Mouse (Mus musculus): Measurements from ENCODE around the gene Plagl1. TPM values are rescaled to one million over a fixed set of nuclear protein-coding genes. Genes with fewer than 3 reads are reported as not detected.

The Plagl1 gene
- total and polyA plus RNA-seq, 3 experiments, result 0.11 to 0.55 TPM; not detected in 1

DNA sequence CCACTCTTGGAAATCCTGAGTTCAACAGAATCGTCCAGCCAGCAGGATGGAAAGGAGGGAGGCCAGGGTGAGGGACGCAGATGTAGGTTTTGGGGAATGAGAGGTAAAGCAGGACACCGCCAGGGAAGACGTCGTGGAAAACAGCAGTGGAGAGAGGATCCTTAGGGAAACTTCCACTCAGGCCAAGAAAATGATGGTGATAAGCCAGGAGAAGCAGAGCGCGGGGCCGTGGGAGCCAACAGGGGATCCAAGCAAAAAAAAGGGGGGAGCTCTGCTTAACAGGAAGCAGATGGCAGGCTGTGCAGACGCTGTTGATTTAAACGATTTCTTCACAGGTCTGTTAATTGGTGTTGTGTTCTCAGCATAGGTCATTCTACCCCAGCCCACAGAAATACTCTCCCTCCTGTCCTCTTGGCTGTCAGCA is 112.5 kb downstream of the Plagl1 start:
- H3K9me3 ChIP-seq (replicated peaks), result no peaks in the 10 kb centered on the region
- peaks cover 5% of the 10 kb centered on the region; the same call in 1 of the 2 replicates for H3K4me1 ChIP-seq (ENCODE audit: insufficient read depth, low read depth, low read length)
- no peak overlapping the region for H3K4me3 ChIP-seq (ENCODE audit: low read depth, low read length)
- TF ChIP-seq POLR2AphosphoS5 (IDR thresholded peaks at IDR 0.05; ENCODE audit: insufficient replicate concordance, low read depth, low read length), result no peak
- no peak for TF ChIP-seq TAL1 (conservative IDR thresholded peaks at IDR 0.05; ENCODE audit: low read depth, low read length)
- no peak for ATAC-seq (ENCODE audit: extremely low read depth, insufficient number of reproducible peaks, low FRiP score, poor library complexity, severe bottlenecking)
- no peak for DNase-seq (ENCODE audit: low spot score)
- H3K27me3 ChIP-seq (ENCODE audit: insufficient read depth, low read length), result peaks cover 19% of the 10 kb centered on the region; the same call in 1 of the 2 replicates
- H3K36me3 ChIP-seq (replicated peaks), result peaks cover 27% of the 10 kb centered on the region

DNA sequence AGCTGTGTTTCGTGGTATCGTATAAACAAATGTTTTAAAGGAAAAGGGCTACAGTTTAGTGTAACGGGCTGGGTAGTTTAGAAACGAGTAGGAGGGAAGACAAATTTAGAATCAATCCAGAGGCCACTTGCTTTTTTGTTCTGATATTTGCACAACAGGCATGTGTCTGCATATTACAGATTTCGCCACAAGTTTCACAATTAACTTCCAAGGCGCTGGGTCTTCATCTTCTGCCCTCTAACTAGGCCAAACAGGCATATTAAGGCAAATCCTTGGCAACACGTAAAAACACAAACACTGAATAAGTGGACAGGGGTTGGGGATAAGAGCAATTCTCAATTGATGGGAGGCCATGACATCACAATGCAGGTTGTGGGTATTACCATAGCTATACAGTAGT is 115.6 kb downstream of the Plagl1 start:
- Histone ChIP-seq H3K9me3 (replicated peaks) (no peaks in the 10 kb centered on the region), H3K36me3 (replicated peaks) (peaks cover 57% of the 10 kb centered on the region), H3K4me3 (ENCODE audit: low read depth, low read length) (no peak overlapping the region), H3K4me1 (ENCODE audit: insufficient read depth, low read depth, low read length) (peaks cover 5% of the 10 kb centered on the region; the same call in 1 of the 2 replicates), H3K27me3 (ENCODE audit: insufficient read depth, low read length) (peaks cover 2% of the 10 kb centered on the region; the same call in 1 of the 2 replicates)
- TF ChIP-seq GATA2 (IDR thresholded peaks at IDR 0.05; ENCODE audit: borderline replicate concordance, low read depth, low read length) (no peak), GATA1 (IDR thresholded peaks at IDR 0.05; ENCODE audit: borderline replicate concordance, low read length) (no peak), TAL1 (conservative IDR thresholded peaks at IDR 0.05; ENCODE audit: low read depth, low read length) (no peak), POLR2AphosphoS5 (IDR thresholded peaks at IDR 0.05; ENCODE audit: insufficient replicate concordance, low read depth, low read length) (no peak), CTCF (IDR thresholded peaks at IDR 0.05; ENCODE audit: low read depth, low read length) (no peak)
- no peak for DNase-seq (ENCODE audit: low spot score)
- no peak for ATAC-seq (ENCODE audit: extremely low read depth, insufficient number of reproducible peaks, low FRiP score, poor library complexity, severe bottlenecking)

DNA sequence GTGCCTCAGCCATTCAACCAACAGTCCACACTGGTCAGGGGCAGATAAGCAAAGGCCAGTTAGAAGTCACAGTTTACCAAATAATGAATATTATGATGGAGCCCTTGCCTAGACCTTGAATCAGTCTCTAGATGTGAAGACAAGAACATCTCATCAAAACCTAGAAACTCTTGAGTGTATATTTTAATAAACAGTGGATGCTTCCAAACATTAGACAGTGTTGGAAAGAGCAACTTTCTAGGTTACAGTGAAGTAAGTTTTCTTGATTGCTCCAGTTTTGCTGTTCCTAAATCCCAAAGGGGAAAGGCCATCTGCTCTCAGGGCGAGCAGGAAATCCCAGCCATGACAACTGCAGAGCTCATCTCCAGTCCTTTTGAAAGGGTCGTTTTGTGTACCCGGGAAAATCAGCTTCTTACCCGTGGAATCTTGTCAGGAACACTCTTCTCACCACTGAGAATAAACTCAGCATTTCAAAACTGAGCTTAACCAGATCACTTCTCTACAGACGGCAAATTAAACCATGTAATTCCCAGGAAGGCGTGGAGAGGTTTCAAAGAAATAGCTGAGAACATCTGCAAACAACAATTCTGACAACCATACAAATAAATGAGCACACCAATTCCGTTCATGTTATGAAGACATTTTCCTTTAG is 117.8 kb downstream of the Plagl1 start, which contains the start of gene Zc2hc1b:
TSS of gene Zc2hc1b (minus strand) at position 51 of the 652 bp plus-strand sequence.
- no peaks in the 10 kb centered on the region for H3K27me3 ChIP-seq (ENCODE audit: insufficient read depth, low read length)
- no peaks in the 10 kb centered on the region; the same call in 1 of the 2 replicates for H3K4me1 ChIP-seq (ENCODE audit: insufficient read depth, low read depth, low read length)
- H3K4me3 ChIP-seq (ENCODE audit: low read depth, low read length), result no peak within 1 kb of the TSS
- DNase-seq (ENCODE audit: low spot score), result no peak
- no peaks in the 10 kb centered on the region for H3K9me3 ChIP-seq (replicated peaks)
- H3K36me3 ChIP-seq (replicated peaks), result peaks cover 79% of the 10 kb centered on the region
- ATAC-seq (ENCODE audit: extremely low read depth, insufficient number of reproducible peaks, low FRiP score, poor library complexity, severe bottlenecking), result no peak
- no peak for TF ChIP-seq POLR2AphosphoS5 (IDR thresholded peaks at IDR 0.05; ENCODE audit: insufficient replicate concordance, low read depth, low read length)

DNA sequence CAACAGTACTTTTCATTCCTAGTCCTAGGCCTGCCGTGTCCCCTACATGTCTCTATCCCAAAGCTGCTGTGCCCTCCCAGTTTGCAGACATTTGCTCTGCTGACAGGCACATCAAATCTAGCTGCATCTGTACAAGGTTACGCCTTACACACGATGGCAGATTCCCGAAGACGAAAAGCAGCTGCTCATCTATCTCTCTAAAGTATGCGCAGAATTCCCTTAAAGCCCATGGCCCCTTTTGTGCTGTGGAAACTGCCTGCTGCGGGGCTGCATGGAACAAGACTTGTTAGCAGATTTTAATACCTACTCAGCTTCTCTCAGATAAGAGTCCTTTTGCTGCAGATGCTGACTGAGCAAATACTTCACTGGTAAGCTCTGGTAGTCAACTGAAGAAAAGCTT is 119.9 kb downstream of the Plagl1 start:
- Histone ChIP-seq H3K36me3 (replicated peaks) (peaks cover 95% of the 10 kb centered on the region), H3K9me3 (replicated peaks) (no peaks in the 10 kb centered on the region)

More for the DNA sequence above, 119.9 kb downstream of the Plagl1 start:
- no peak for DNase-seq (ENCODE audit: low spot score)
- Histone ChIP-seq H3K4me1 (ENCODE audit: insufficient read depth, low read depth, low read length) (peaks cover 8% of the 10 kb centered on the region; the same call in 1 of the 2 replicates), H3K27me3 (ENCODE audit: insufficient read depth, low read length) (no peaks in the 10 kb centered on the region), H3K4me3 (ENCODE audit: low read depth, low read length) (no peak overlapping the region)
- no peak for ATAC-seq (ENCODE audit: extremely low read depth, insufficient number of reproducible peaks, low FRiP score, poor library complexity, severe bottlenecking)
- no peak for TF ChIP-seq POLR2AphosphoS5 (IDR thresholded peaks at IDR 0.05; ENCODE audit: insufficient replicate concordance, low read depth, low read length)

Other genes with a start within 250 kb of the Plagl1 start
- gene Utrn, start 191.1 kb upstream of the Plagl1 start, total RNA-seq (2014; fragmentation: Nextera tagmentation), result 115 and 132 TPM in 2 replicates
- 64.6 and 71.5 TPM in 2 replicates for gene Utrn, start 191.1 kb upstream of the Plagl1 start, total RNA-seq (2017)
- gene Utrn, start 191.1 kb upstream of the Plagl1 start, polyA plus RNA-seq (2012), result 6.1 and 9.4 TPM in 2 replicates
- gene Stx11, start 96.2 kb upstream of the Plagl1 start, total RNA-seq (2014; fragmentation: Nextera tagmentation), result 34.3 and 40.0 TPM in 2 replicates
- gene Stx11, start 96.2 kb upstream of the Plagl1 start, total RNA-seq (2017), result 25.4 and 28.4 TPM in 2 replicates
- 13.3 and 13.8 TPM in 2 replicates for gene Stx11, start 96.2 kb upstream of the Plagl1 start, polyA plus RNA-seq (2012)
- 11.0 and 14.5 TPM in 2 replicates for gene Sf3b5, start 55.2 kb upstream of the Plagl1 start, total RNA-seq (2014; fragmentation: Nextera tagmentation)
- 18.4 and 24.3 TPM in 2 replicates for gene Sf3b5, start 55.2 kb upstream of the Plagl1 start, total RNA-seq (2017)
- gene Sf3b5, start 55.2 kb upstream of the Plagl1 start, polyA plus RNA-seq (2012), result 98.6 and 112 TPM in 2 replicates
- gene Zc2hc1b, start 117.5 kb downstream of the Plagl1 start, total RNA-seq (2014; fragmentation: Nextera tagmentation), result not detected in 2 replicates
- not detected in 2 replicates for gene Zc2hc1b, start 117.5 kb downstream of the Plagl1 start, total RNA-seq (2017)
- not detected in 2 replicates for gene Zc2hc1b, start 117.5 kb downstream of the Plagl1 start, polyA plus RNA-seq (2012)
- gene Ltv1, start 132.7 kb downstream of the Plagl1 start, total RNA-seq (2014; fragmentation: Nextera tagmentation), result 63.0 and 68.8 TPM in 2 replicates
- 29.6 and 36.7 TPM in 2 replicates for gene Ltv1, start 132.7 kb downstream of the Plagl1 start, total RNA-seq (2017)
- 22.2 and 29.0 TPM in 2 replicates for gene Ltv1, start 132.7 kb downstream of the Plagl1 start, polyA plus RNA-seq (2012)

All from G1E (cell line).